Mouse (Mus musculus) ES-E14 (cell line): ENCODE measurements around the gene Brap.

ENCODE experiments used
- CHD2 ChIP-seq: IDR thresholded peaks from 2 replicates; pipeline ENCODE4 v1.6.1; 2014; ENCODE audit warnings: mild to moderate bottlenecking, low read depth, low read length, inconsistent platforms
- HCFC1 ChIP-seq: IDR thresholded peaks from 2 replicates; pipeline ENCODE4 v1.6.1; 2012; ENCODE audit warnings: low read length, inconsistent platforms, borderline replicate concordance; ENCODE audit not compliant: insufficient read depth
- MAFK ChIP-seq: IDR thresholded peaks from 2 replicates; pipeline ENCODE4 v1.6.1; 2014; ENCODE audit warnings: mild to moderate bottlenecking, low read depth, low read length, inconsistent platforms; ENCODE audit not compliant: insufficient read depth

DNA sequence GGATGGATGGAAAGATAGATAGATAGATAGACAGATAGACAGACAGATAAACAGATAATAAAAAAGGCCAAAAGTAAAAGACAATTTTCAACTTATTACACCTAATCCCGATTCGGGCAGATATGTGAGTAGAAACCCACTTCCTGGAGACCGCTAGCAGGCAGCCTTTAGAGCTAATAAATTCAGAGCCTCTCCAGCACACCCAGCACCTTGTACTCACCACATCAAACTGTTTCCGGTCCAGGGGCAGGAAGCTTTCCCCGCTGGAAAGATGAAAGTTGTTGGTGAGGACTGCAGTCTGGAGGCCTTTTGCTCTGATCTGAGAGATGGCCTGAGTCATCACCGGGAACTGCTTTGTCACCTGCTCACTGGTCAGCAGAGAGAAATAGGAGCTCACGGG lies 11.2 kb upstream of the Brap start:
- TF ChIP-seq MAFK (no peak), CHD2 (no peak), HCFC1 (no peak)
